Mouse (Mus musculus) heart, embryonic 12.5 days (tissue): Measurements from ENCODE around the gene Grm4. TPM values are rescaled to one million over a fixed set of nuclear protein-coding genes. Genes with fewer than 3 reads are reported as not detected.

Experiments used
- ATAC-seq: fragments of 200-750 bp; cut with Nextera tagmentation; 2 replicates; pipeline ENCODE4 v1.8.0; 2017; ENCODE audit warnings: moderate TSS enrichment, moderate library complexity; ENCODE audit not compliant: insufficient number of reproducible peaks, low FRiP score
- H3K27ac ChIP-seq: fragments of 300-500 bp; sonication (generic); 2 replicates; pipeline ENCODE4 v1.5.1; 2016; ENCODE audit warnings: mild to moderate bottlenecking, moderate library complexity; ENCODE audit not compliant: poor library complexity, severe bottlenecking
- H3K27me3 ChIP-seq: fragments of 300-500 bp; sonication (generic); replicated peaks from 2 replicates; pipeline ENCODE4 v1.6.1; 2016; ENCODE audit warnings: mild to moderate bottlenecking, moderate library complexity
- H3K36me3 ChIP-seq: fragments of 300-500 bp; sonication (generic); 2 replicates; pipeline ENCODE4 v1.6.1; 2016; ENCODE audit warnings: mild to moderate bottlenecking, moderate library complexity
- H3K4me1 ChIP-seq: fragments of 300-500 bp; sonication (generic); replicated peaks from 2 replicates; pipeline ENCODE4 v1.6.1; 2016; ENCODE audit warnings: mild to moderate bottlenecking
- H3K4me2 ChIP-seq: fragments of 300-500 bp; sonication (generic); 2 replicates; pipeline ENCODE4 v1.6.1; 2016; ENCODE audit warnings: mild to moderate bottlenecking, moderate library complexity
- H3K4me3 ChIP-seq: fragments of 300-500 bp; sonication (generic); 2 replicates; pipeline ENCODE4 v1.5.1; 2016; ENCODE audit warnings: mild to moderate bottlenecking
- H3K9ac ChIP-seq: fragments of 300-500 bp; sonication (generic); 2 replicates; pipeline ENCODE4 v1.6.1; 2016; ENCODE audit warnings: mild to moderate bottlenecking, moderate library complexity
- H3K9me3 ChIP-seq: fragments of 300-500 bp; sonication (generic); replicated peaks from 2 replicates; pipeline ENCODE4 v1.6.1; 2016; ENCODE audit warnings: mild to moderate bottlenecking, moderate library complexity
- WGBS: fragments of 180-500 bp; shearing (Covaris S2); methylation state at CpG from one replicate; pipeline ENCODE4 v1.1.7; 2016; 5-methylcytosine and 5-hydroxymethylcytosine counted together
- polyA plus RNA-seq: library from polyadenylated mRNA; unstranded; fragments of >200 nt; fragmentation: Nextera tagmentation; extraction: Ambion mirVana; gene quantifications from 2 replicates; pipeline ENCODE4 v1.2.1, GENCODE M21; 2016

Gene Grm4
- polyA plus RNA-seq, 1 experiment from 2014 or later: 0.10 TPM

- no peak for ATAC-seq
- 54% methylated on average over 5 of the region's 5 CpGs for WGBS
- Histone ChIP-seq H3K4me2 (no peak overlapping the region), H3K36me3 (no peaks in the 10 kb centered on the region), H3K4me3 (no peak overlapping the region), H3K27ac (no peak overlapping the region), H3K27me3 (peaks cover 12% of the 10 kb centered on the region; the same call in 1 of the 2 replicates), H3K4me1 (no peaks in the 10 kb centered on the region), H3K9ac (no peak overlapping the region), H3K9me3 (peaks cover 4% of the 10 kb centered on the region)
These were observed 112.2 kb downstream of the Grm4 start for GRCm38 (mm10) chr17:27409006-27409405.

- no peak overlapping the region for H3K4me2 ChIP-seq
- peaks cover 12% of the 10 kb centered on the region; the same call in 1 of the 2 replicates for H3K27me3 ChIP-seq
- 43% methylated on average over 5 of the region's 5 CpGs for WGBS
- H3K36me3 ChIP-seq: no peaks in the 10 kb centered on the region
- H3K27ac ChIP-seq: no peak overlapping the region
- H3K9ac ChIP-seq: no peak overlapping the region
- no peak overlapping the region for H3K4me3 ChIP-seq
- H3K9me3 ChIP-seq: peaks cover 4% of the 10 kb centered on the region
- no peaks in the 10 kb centered on the region for H3K4me1 ChIP-seq
- no peak for ATAC-seq
These were observed 112.7 kb downstream of the Grm4 start for GRCm38 (mm10) chr17:27408531-27408930.

- ATAC-seq: no peak
- H3K27me3 ChIP-seq: peaks cover 15% of the 10 kb centered on the region
- no peak overlapping the region for H3K4me3 ChIP-seq
- no peaks in the 10 kb centered on the region for H3K4me1 ChIP-seq
- H3K9me3 ChIP-seq: peaks cover 4% of the 10 kb centered on the region
- H3K36me3 ChIP-seq: no peaks in the 10 kb centered on the region
- 87% methylated on average over 4 of the region's 4 CpGs for WGBS
- no peak overlapping the region for H3K9ac ChIP-seq
- no peak overlapping the region for H3K4me2 ChIP-seq
- H3K27ac ChIP-seq: no peak overlapping the region
These were observed 114.2 kb downstream of the Grm4 start for GRCm38 (mm10) chr17:27406956-27407355.

- ATAC-seq: no peak
- H3K4me2 ChIP-seq: no peak overlapping the region
These were observed 115.7 kb downstream of the Grm4 start for GRCm38 (mm10) chr17:27405376-27406024.

GRCm38 (mm10) chr17:27401200-27401599 is 120.0 kb downstream of the Grm4 start:
- H3K9ac ChIP-seq: no peak overlapping the region
- H3K27me3 ChIP-seq: peaks cover 17% of the 10 kb centered on the region
- H3K4me3 ChIP-seq: no peak overlapping the region
- ATAC-seq: no peak
- H3K9me3 ChIP-seq: peaks cover 7% of the 10 kb centered on the region
- no peak overlapping the region for H3K4me2 ChIP-seq
- H3K36me3 ChIP-seq: no peaks in the 10 kb centered on the region
- H3K27ac ChIP-seq: no peak overlapping the region
- 23% methylated on average over 13 of the region's 13 CpGs for WGBS
- no peaks in the 10 kb centered on the region for H3K4me1 ChIP-seq

More at GRCm38 (mm10) chr17:27405376-27406024, 115.7 kb downstream of the Grm4 start:
- peaks cover 7% of the 10 kb centered on the region for H3K9me3 ChIP-seq
- H3K27ac ChIP-seq: no peak overlapping the region
- no peaks in the 10 kb centered on the region for H3K4me1 ChIP-seq
- no peak overlapping the region for H3K9ac ChIP-seq
- H3K4me3 ChIP-seq: no peak overlapping the region
- peaks cover 29% of the 10 kb centered on the region for H3K27me3 ChIP-seq
- WGBS: 83% methylated on average over 19 of the region's 19 CpGs
- H3K36me3 ChIP-seq: no peaks in the 10 kb centered on the region

- Histone ChIP-seq H3K27me3 (peaks cover 10% of the 10 kb centered on the region; the same call in 1 of the 2 replicates), H3K4me2 (no peak overlapping the region), H3K9me3 (no peaks in the 10 kb centered on the region), H3K36me3 (no peaks in the 10 kb centered on the region), H3K9ac (no peak overlapping the region), H3K27ac (no peak overlapping the region), H3K4me3 (no peak overlapping the region), H3K4me1 (peaks cover 8% of the 10 kb centered on the region)
- WGBS: 85% methylated on average over 5 of the region's 5 CpGs
- ATAC-seq: no peak
These were observed 127.3 kb downstream of the Grm4 start for GRCm38 (mm10) chr17:27393931-27394330.

- no peak overlapping the region for H3K9ac ChIP-seq
- H3K4me1 ChIP-seq: peaks cover 8% of the 10 kb centered on the region
- H3K27me3 ChIP-seq: peaks cover 10% of the 10 kb centered on the region; the same call in 1 of the 2 replicates
- peaks cover 3% of the 10 kb centered on the region; the same call in 1 of the 2 replicates for H3K9me3 ChIP-seq
- no peak overlapping the region for H3K4me2 ChIP-seq
- 79% methylated on average over 4 of the region's 4 CpGs for WGBS
- no peak overlapping the region for H3K4me3 ChIP-seq
- no peak for ATAC-seq
- no peaks in the 10 kb centered on the region for H3K36me3 ChIP-seq
- no peak overlapping the region for H3K27ac ChIP-seq
These were observed 127.8 kb downstream of the Grm4 start for GRCm38 (mm10) chr17:27393432-27393831.

GRCm38 (mm10) chr17:27392918-27393317 is 128.3 kb downstream of the Grm4 start:
- Histone ChIP-seq H3K9me3 (peaks cover 6% of the 10 kb centered on the region; the same call in 1 of the 2 replicates), H3K4me1 (peaks cover 8% of the 10 kb centered on the region), H3K27me3 (peaks cover 10% of the 10 kb centered on the region; the same call in 1 of the 2 replicates), H3K4me3 (no peak overlapping the region), H3K4me2 (no peak overlapping the region), H3K27ac (no peak overlapping the region), H3K36me3 (no peaks in the 10 kb centered on the region), H3K9ac (no peak overlapping the region)
- 20% methylated on average over 8 of the region's 8 CpGs for WGBS
- ATAC-seq: no peak

GRCm38 (mm10) chr17:27390019-27390418 is 131.2 kb downstream of the Grm4 start:
- Histone ChIP-seq H3K36me3 (no peaks in the 10 kb centered on the region), H3K27me3 (peaks cover 13% of the 10 kb centered on the region), H3K4me1 (peaks cover 19% of the 10 kb centered on the region), H3K9me3 (peaks cover 6% of the 10 kb centered on the region; the same call in 1 of the 2 replicates), H3K9ac (no peak overlapping the region), H3K4me3 (no peak overlapping the region), H3K4me2 (no peak overlapping the region), H3K27ac (no peak overlapping the region)
- ATAC-seq: no peak
- WGBS: 84% methylated on average over 8 of the region's 8 CpGs

- Histone ChIP-seq H3K9ac (no peak overlapping the region), H3K27me3 (peaks cover 13% of the 10 kb centered on the region), H3K36me3 (no peaks in the 10 kb centered on the region), H3K4me2 (no peak overlapping the region), H3K9me3 (peaks cover 6% of the 10 kb centered on the region; the same call in 1 of the 2 replicates), H3K4me1 (peaks cover 19% of the 10 kb centered on the region), H3K27ac (no peak overlapping the region), H3K4me3 (no peak overlapping the region)
- 79% methylated on average over 13 of the region's 13 CpGs for WGBS
- no peak for ATAC-seq
These were observed 131.8 kb downstream of the Grm4 start for GRCm38 (mm10) chr17:27389221-27390000.

- Histone ChIP-seq H3K4me2 (no peak overlapping the region), H3K4me1 (peaks cover 11% of the 10 kb centered on the region; the same call in 1 of the 2 replicates), H3K4me3 (no peak overlapping the region), H3K9ac (no peak overlapping the region), H3K27ac (no peak overlapping the region), H3K36me3 (no peaks in the 10 kb centered on the region), H3K27me3 (peaks cover 13% of the 10 kb centered on the region), H3K9me3 (peaks cover 12% of the 10 kb centered on the region; the same call in 1 of the 2 replicates)
- no peak for ATAC-seq
- 26% methylated on average over 1 of the region's 1 CpGs for WGBS
These were observed 134.8 kb downstream of the Grm4 start for GRCm38 (mm10) chr17:27386438-27386837.
